Mouse (Mus musculus) T-cell, adult 2 months (primary cell): ENCODE measurements around the gene Rab11b.

ENCODE experiments used
- DNase-seq: peaks from one replicate; pipeline ENCODE4 v3.0.0; 2022; ENCODE audit warnings: low spot score

Gene Rab11b

GRCm38 (mm10) chr17:33717246-33717645, 43.1 kb downstream of the Rab11b start:
- no peak for DNase-seq

GRCm38 (mm10) chr17:33714779-33715178, 45.6 kb downstream of the Rab11b start:
- DNase-seq: no peak

- DNase-seq: no peak
Measured at GRCm38 (mm10) chr17:33713271-33713670, 47.1 kb downstream of the Rab11b start.

- no peak for DNase-seq
Measured at GRCm38 (mm10) chr17:33709834-33710233, 50.5 kb downstream of the Rab11b start.

- no peak for DNase-seq
Measured at GRCm38 (mm10) chr17:33703091-33703490, 57.2 kb downstream of the Rab11b start.

- DNase-seq: no peak
Measured at GRCm38 (mm10) chr17:33702178-33702577, 58.2 kb downstream of the Rab11b start.

- no peak for DNase-seq
Measured at GRCm38 (mm10) chr17:33695471-33695870, 64.9 kb downstream of the Rab11b start.
